Mouse (Mus musculus): ENCODE measurements around the gene Rgl1. TPM values are rescaled to one million over a fixed set of nuclear protein-coding genes. Genes with fewer than 3 reads are reported as not detected.

The Rgl1 gene
- polyA plus RNA-seq, 2 experiments: 5.4 to 8.6 TPM

- H3K4me3 ChIP-seq (ENCODE audit: insufficient read depth in 1 of 2, low read depth in 2 of 2, low read length in 2 of 2): no peak overlapping the region
- ATAC-seq (ENCODE audit: insufficient read depth) (no peak), DNase-seq (ENCODE audit: low read depth in 3 of 3, low spot score in 3 of 3) (no peak)
- no peak overlapping the region for H3K4me2 ChIP-seq (ENCODE audit: low read depth)
- H3K27me3 ChIP-seq (ENCODE audit: control insufficient read depth, insufficient read depth, low read length): no peaks in the 10 kb centered on the region
- H3K36me3 ChIP-seq (replicated peaks; ENCODE audit: control insufficient read depth, insufficient read depth, low read depth): no peaks in the 10 kb centered on the region
- no peak overlapping the region for H3K27ac ChIP-seq
- H3K9ac ChIP-seq (replicated peaks): no peak overlapping the region
- TF ChIP-seq EP300 (IDR thresholded peaks at IDR 0.05; ENCODE audit: low read depth): no peak
- no peak for TF ChIP-seq CTCF (IDR thresholded peaks at IDR 0.05; ENCODE audit: low read depth)
- 73% methylated on average over 6 of the region's 6 CpGs for WGBS (ENCODE audit: insufficient replicate concordance)
- no peaks in the 10 kb centered on the region for H3K9me3 ChIP-seq (ENCODE audit: control insufficient read depth, low read length)
- peaks cover 7 to 12% of the 10 kb centered on the region in 2 experiments; a peak in 3 of 4 replicates for H3K4me1 ChIP-seq (replicated peaks; ENCODE audit: control insufficient read depth in 2 of 2, insufficient read depth in 2 of 2, low read length in 1 of 2)
Measured at GRCm38 (mm10) chr1:152604147-152604546, 162.0 kb downstream of the Rgl1 start.

- H3K27ac ChIP-seq: no peak overlapping the region
- TF ChIP-seq EP300 (IDR thresholded peaks at IDR 0.05; ENCODE audit: low read depth) (no peak), CTCF (IDR thresholded peaks at IDR 0.05; ENCODE audit: low read depth) (no peak)
- H3K36me3 ChIP-seq (replicated peaks; ENCODE audit: control insufficient read depth, insufficient read depth, low read depth): no peaks in the 10 kb centered on the region
- ATAC-seq (ENCODE audit: insufficient read depth) (no peak), DNase-seq (ENCODE audit: low read depth in 3 of 3, low spot score in 3 of 3) (no peak)
- no peak overlapping the region for H3K4me3 ChIP-seq (ENCODE audit: insufficient read depth in 1 of 2, low read depth in 2 of 2, low read length in 2 of 2)
- H3K9ac ChIP-seq (replicated peaks): no peak overlapping the region
- peaks cover 7 to 15% of the 10 kb centered on the region in 2 experiments; a peak in 3 of 4 replicates for H3K4me1 ChIP-seq (replicated peaks; ENCODE audit: control insufficient read depth in 2 of 2, insufficient read depth in 2 of 2, low read length in 1 of 2)
- H3K27me3 ChIP-seq (ENCODE audit: control insufficient read depth, insufficient read depth, low read length): no peaks in the 10 kb centered on the region
- 70% methylated on average over 9 of the region's 9 CpGs for WGBS (ENCODE audit: insufficient replicate concordance)
- no peak overlapping the region for H3K4me2 ChIP-seq (ENCODE audit: low read depth)
- H3K9me3 ChIP-seq (ENCODE audit: control insufficient read depth, low read length): no peaks in the 10 kb centered on the region
Measured at GRCm38 (mm10) chr1:152603628-152604027, 162.5 kb downstream of the Rgl1 start.

GRCm38 (mm10) chr1:152600494-152600893 is 165.7 kb downstream of the Rgl1 start:
- no peak overlapping the region for H3K27ac ChIP-seq
- H3K4me1 ChIP-seq (replicated peaks; ENCODE audit: control insufficient read depth in 2 of 2, insufficient read depth in 2 of 2, low read length in 1 of 2): peaks cover 2 to 16% of the 10 kb centered on the region in 2 experiments
- WGBS (ENCODE audit: insufficient replicate concordance): 54% methylated on average over 2 of the region's 2 CpGs
- TF ChIP-seq CTCF (IDR thresholded peaks at IDR 0.05; ENCODE audit: low read depth) (no peak), EP300 (IDR thresholded peaks at IDR 0.05; ENCODE audit: low read depth) (no peak)
- DNase-seq (ENCODE audit: low read depth in 3 of 3, low spot score in 3 of 3): no peak
- no peak overlapping the region for H3K9ac ChIP-seq (replicated peaks)
- no peak overlapping the region for H3K4me3 ChIP-seq (ENCODE audit: insufficient read depth in 1 of 2, low read depth in 2 of 2, low read length in 2 of 2)
- no peaks in the 10 kb centered on the region for H3K9me3 ChIP-seq (ENCODE audit: control insufficient read depth, low read length)
- no peak for ATAC-seq (ENCODE audit: insufficient read depth)
- no peak overlapping the region for H3K4me2 ChIP-seq (ENCODE audit: low read depth)
- no peaks in the 10 kb centered on the region for H3K36me3 ChIP-seq (replicated peaks; ENCODE audit: control insufficient read depth, insufficient read depth, low read depth)
- no peaks in the 10 kb centered on the region for H3K27me3 ChIP-seq (ENCODE audit: control insufficient read depth, insufficient read depth, low read length)

GRCm38 (mm10) chr1:152599347-152599746 is 166.8 kb downstream of the Rgl1 start:
- H3K27me3 ChIP-seq (ENCODE audit: control insufficient read depth, insufficient read depth, low read length): no peaks in the 10 kb centered on the region
- H3K27ac ChIP-seq: no peak overlapping the region
- no peak overlapping the region for H3K4me2 ChIP-seq (ENCODE audit: low read depth)
- H3K9me3 ChIP-seq (ENCODE audit: control insufficient read depth, low read length): no peaks in the 10 kb centered on the region
- ATAC-seq (ENCODE audit: insufficient read depth) (no peak), DNase-seq (ENCODE audit: low read depth in 3 of 3, low spot score in 3 of 3) (no peak)
- peaks cover 14 to 26% of the 10 kb centered on the region in 2 experiments for H3K4me1 ChIP-seq (replicated peaks; ENCODE audit: control insufficient read depth in 2 of 2, insufficient read depth in 2 of 2, low read length in 1 of 2)
- no peak for TF ChIP-seq CTCF (IDR thresholded peaks at IDR 0.05; ENCODE audit: low read depth)
- H3K9ac ChIP-seq (replicated peaks): no peak overlapping the region
- no peak overlapping the region for H3K4me3 ChIP-seq (ENCODE audit: insufficient read depth in 1 of 2, low read depth in 2 of 2, low read length in 2 of 2)
- WGBS (ENCODE audit: insufficient replicate concordance): 25% methylated on average over 8 of the region's 8 CpGs
- no peaks in the 10 kb centered on the region for H3K36me3 ChIP-seq (replicated peaks; ENCODE audit: control insufficient read depth, insufficient read depth, low read depth)

GRCm38 (mm10) chr1:152594690-152595089 is 171.5 kb downstream of the Rgl1 start:
- H3K27me3 ChIP-seq (ENCODE audit: control insufficient read depth, insufficient read depth, low read length): no peaks in the 10 kb centered on the region
- 11% methylated on average over 5 of the region's 5 CpGs for WGBS (ENCODE audit: insufficient replicate concordance)
- no peak overlapping the region for H3K4me2 ChIP-seq (ENCODE audit: low read depth)
- ATAC-seq (ENCODE audit: insufficient read depth) (no peak), DNase-seq (ENCODE audit: low read depth in 3 of 3, low spot score in 3 of 3) (no peak)
- peaks cover 50% of the 10 kb centered on the region in 2 experiments for H3K4me1 ChIP-seq (replicated peaks; ENCODE audit: control insufficient read depth in 2 of 2, insufficient read depth in 2 of 2, low read length in 1 of 2)
- H3K4me3 ChIP-seq (ENCODE audit: insufficient read depth in 1 of 2, low read depth in 2 of 2, low read length in 2 of 2): no peak overlapping the region
- H3K27ac ChIP-seq: peak overlapping the region; percentile 32
- no peak for TF ChIP-seq EP300 (IDR thresholded peaks at IDR 0.05; ENCODE audit: low read depth)
- H3K36me3 ChIP-seq (replicated peaks; ENCODE audit: control insufficient read depth, insufficient read depth, low read depth): no peaks in the 10 kb centered on the region
- peak overlapping the region; percentile 16; the same call in 1 of the 2 replicates for H3K9ac ChIP-seq (replicated peaks)
- no peaks in the 10 kb centered on the region for H3K9me3 ChIP-seq (ENCODE audit: control insufficient read depth, low read length)
